Mouse (Mus musculus): ENCODE results near the gene Ablim1. TPM values are rescaled to one million over a fixed set of nuclear protein-coding genes. Genes with fewer than 3 reads are reported as not detected.

Gene Ablim1
- total and polyA plus RNA-seq, 2 experiments, result 16.6 to 23.7 TPM

DNA sequence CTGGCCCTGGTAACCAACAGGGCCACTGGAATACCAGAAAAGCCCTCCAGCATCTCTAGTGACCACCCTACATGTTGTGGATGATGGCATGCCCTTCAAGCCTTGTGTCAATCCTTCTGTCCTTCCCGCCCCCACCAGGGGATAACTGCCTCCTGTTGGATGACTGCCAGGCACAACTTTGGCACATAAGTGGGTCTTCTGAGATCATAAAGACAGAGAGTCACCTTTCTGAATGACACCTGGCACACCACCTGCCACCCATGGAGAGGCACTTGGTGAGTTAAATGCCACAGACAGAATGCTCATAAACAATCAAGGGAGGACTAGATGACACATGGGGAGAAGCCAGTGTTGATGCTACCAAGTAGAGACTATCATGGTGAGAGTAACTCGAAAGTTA is 78.8 kb downstream of the Ablim1 start:
- H3K4me3 ChIP-seq (ENCODE audit: insufficient read depth, low read depth, low read length), result no peak overlapping the region
- no peaks in the 10 kb centered on the region for H3K27me3 ChIP-seq (ENCODE audit: control insufficient read depth, insufficient read depth, low read length)
- WGBS, result 93% methylated on average over 2 of the region's 2 CpGs
- no peaks in the 10 kb centered on the region for H3K36me3 ChIP-seq (ENCODE audit: control insufficient read depth, insufficient read depth, low read length)
- no peak for DNase-seq (ENCODE audit: extremely low read depth, low read depth, low spot score)
- TF ChIP-seq POLR2A (IDR thresholded peaks at IDR 0.05; ENCODE audit: extremely low read depth, insufficient read depth, low read length), result no peak
- no peak for TF ChIP-seq CTCF (IDR thresholded peaks at IDR 0.05; ENCODE audit: low read depth, low read length)
- H3K27ac ChIP-seq (replicated peaks; ENCODE audit: insufficient read depth, low read depth, low read length), result no peak overlapping the region
- H3K9ac ChIP-seq (ENCODE audit: low read depth, low read length), result no peak overlapping the region
- H3K79me2 ChIP-seq (ENCODE audit: control insufficient read depth, insufficient read depth, low read length), result no peaks in the 10 kb centered on the region
- H3K4me1 ChIP-seq (ENCODE audit: control insufficient read depth, insufficient read depth, low read length), result peaks cover 1% of the 10 kb centered on the region; the same call in 1 of the 2 replicates

DNA sequence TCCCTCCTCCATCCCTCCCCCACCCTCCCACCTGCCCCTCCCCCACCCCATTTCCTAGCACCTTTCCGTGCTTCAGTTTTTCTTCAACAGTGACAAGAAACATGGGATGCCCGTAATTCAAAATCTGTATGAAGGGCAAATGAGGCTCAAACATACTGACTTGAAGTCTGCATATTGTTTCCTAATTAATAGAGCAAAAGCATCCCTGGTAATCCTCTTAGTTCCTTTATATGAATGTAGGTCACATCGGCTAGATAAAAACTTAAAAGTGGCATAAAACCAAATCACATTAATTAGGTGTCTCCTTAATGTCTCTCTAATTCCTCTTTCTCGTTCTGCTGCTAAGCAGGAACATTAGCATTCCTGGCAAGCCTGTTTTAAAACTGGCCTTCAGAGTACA is 83.7 kb downstream of the Ablim1 start:
- Histone ChIP-seq H3K27ac (replicated peaks; ENCODE audit: insufficient read depth, low read depth, low read length) (no peak overlapping the region), H3K27me3 (ENCODE audit: control insufficient read depth, insufficient read depth, low read length) (no peaks in the 10 kb centered on the region), H3K36me3 (ENCODE audit: control insufficient read depth, insufficient read depth, low read length) (no peaks in the 10 kb centered on the region), H3K79me2 (ENCODE audit: control insufficient read depth, insufficient read depth, low read length) (no peaks in the 10 kb centered on the region), H3K9ac (ENCODE audit: low read depth, low read length) (no peak overlapping the region), H3K4me3 (ENCODE audit: insufficient read depth, low read depth, low read length) (no peak overlapping the region), H3K4me1 (ENCODE audit: control insufficient read depth, insufficient read depth, low read length) (no peaks in the 10 kb centered on the region)
- TF ChIP-seq CTCF (IDR thresholded peaks at IDR 0.05; ENCODE audit: low read depth, low read length), result no peak
- TF ChIP-seq POLR2A (IDR thresholded peaks at IDR 0.05; ENCODE audit: extremely low read depth, insufficient read depth, low read length), result no peak
- WGBS, result 83% methylated on average over 4 of the region's 4 CpGs
- no peak for DNase-seq (ENCODE audit: extremely low read depth, low read depth, low spot score)

DNA sequence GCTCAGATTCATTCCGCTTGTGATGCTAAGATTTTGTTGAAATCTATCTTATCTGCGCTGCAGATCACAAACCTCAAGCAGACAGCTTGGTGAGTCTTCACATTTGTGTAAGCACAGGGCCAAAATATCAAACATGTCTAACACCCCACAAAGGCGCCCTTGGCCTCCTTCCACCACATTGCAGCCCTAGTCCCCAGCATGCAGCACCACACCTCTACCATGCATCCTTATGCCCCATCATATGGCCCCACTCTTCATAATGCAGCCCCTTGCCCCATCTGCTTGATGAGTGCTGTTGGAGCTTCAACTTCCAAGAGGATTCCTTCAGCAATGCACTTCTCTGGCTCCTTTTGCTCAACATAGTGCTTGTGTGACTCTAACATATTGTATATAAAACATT is 85.6 kb downstream of the Ablim1 start:
- no peak overlapping the region for H3K27ac ChIP-seq (replicated peaks; ENCODE audit: insufficient read depth, low read depth, low read length)
- H3K4me3 ChIP-seq (ENCODE audit: insufficient read depth, low read depth, low read length), result no peak overlapping the region
- no peaks in the 10 kb centered on the region for H3K27me3 ChIP-seq (ENCODE audit: control insufficient read depth, insufficient read depth, low read length)
- H3K4me1 ChIP-seq (ENCODE audit: control insufficient read depth, insufficient read depth, low read length), result peaks cover 3% of the 10 kb centered on the region; the same call in 1 of the 2 replicates
- TF ChIP-seq POLR2A (IDR thresholded peaks at IDR 0.05; ENCODE audit: extremely low read depth, insufficient read depth, low read length) (no peak), CTCF (IDR thresholded peaks at IDR 0.05; ENCODE audit: low read depth, low read length) (no peak)
- H3K79me2 ChIP-seq (ENCODE audit: control insufficient read depth, insufficient read depth, low read length), result no peaks in the 10 kb centered on the region
- no peaks in the 10 kb centered on the region for H3K36me3 ChIP-seq (ENCODE audit: control insufficient read depth, insufficient read depth, low read length)
- no peak overlapping the region for H3K9ac ChIP-seq (ENCODE audit: low read depth, low read length)
- no peak for DNase-seq (ENCODE audit: extremely low read depth, low read depth, low spot score)
- 94% methylated on average over 3 of the region's 3 CpGs for WGBS

DNA sequence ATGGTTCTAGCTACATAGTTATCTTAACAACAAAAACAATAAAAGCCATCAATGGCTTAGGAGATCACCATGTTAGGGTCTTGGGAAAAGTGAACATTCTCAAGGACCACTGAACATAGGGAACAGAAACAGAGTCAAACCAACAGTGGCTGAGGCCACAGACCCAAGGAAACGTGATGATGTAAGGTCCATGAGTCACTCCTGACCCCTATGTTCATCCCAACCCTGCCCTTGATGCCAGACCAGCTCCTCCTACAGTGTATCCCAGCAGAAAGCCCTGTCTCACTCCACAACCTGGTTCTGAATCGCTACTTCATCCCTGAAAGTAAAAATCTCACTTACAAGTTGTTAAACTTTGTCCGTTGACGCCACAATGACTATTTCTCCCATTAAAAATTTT is 86.1 kb downstream of the Ablim1 start:
- no peak for DNase-seq (ENCODE audit: extremely low read depth, low read depth, low spot score)
- Histone ChIP-seq H3K4me3 (ENCODE audit: insufficient read depth, low read depth, low read length) (no peak overlapping the region), H3K4me1 (ENCODE audit: control insufficient read depth, insufficient read depth, low read length) (peaks cover 5% of the 10 kb centered on the region; the same call in 1 of the 2 replicates)

DNA sequence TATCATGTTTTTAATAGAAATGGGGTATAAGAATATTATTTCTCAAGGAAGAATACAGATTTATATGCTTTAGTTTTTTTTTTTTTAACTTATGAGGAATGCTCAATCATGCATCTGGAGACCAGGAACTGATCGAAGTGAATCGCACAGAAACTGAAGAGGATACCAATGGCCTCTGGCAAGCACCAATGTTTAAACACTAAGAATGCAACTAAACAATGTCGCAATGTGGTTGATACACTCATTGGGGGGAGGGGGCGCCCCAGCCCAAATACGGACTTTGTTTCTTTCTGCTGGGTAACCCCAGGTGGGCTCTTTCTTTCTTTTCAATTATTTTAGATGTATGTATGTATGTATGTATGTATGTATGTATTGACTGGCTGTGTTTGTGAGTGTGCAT is 90.3 kb downstream of the Ablim1 start:
- no peak overlapping the region for H3K9ac ChIP-seq (ENCODE audit: low read depth, low read length)
- DNase-seq (ENCODE audit: extremely low read depth, low read depth, low spot score), result peak; percentile 83
- no peaks in the 10 kb centered on the region for H3K79me2 ChIP-seq (ENCODE audit: control insufficient read depth, insufficient read depth, low read length)
- no peaks in the 10 kb centered on the region for H3K27me3 ChIP-seq (ENCODE audit: control insufficient read depth, insufficient read depth, low read length)
- H3K36me3 ChIP-seq (ENCODE audit: control insufficient read depth, insufficient read depth, low read length), result no peaks in the 10 kb centered on the region
- no peak for TF ChIP-seq CTCF (IDR thresholded peaks at IDR 0.05; ENCODE audit: low read depth, low read length)
- TF ChIP-seq POLR2A (IDR thresholded peaks at IDR 0.05; ENCODE audit: extremely low read depth, insufficient read depth, low read length), result no peak
- H3K4me1 ChIP-seq (ENCODE audit: control insufficient read depth, insufficient read depth, low read length), result peaks cover 5% of the 10 kb centered on the region; the same call in 1 of the 2 replicates
- no peak overlapping the region; the same call in 1 of the 2 replicates for H3K27ac ChIP-seq (replicated peaks; ENCODE audit: insufficient read depth, low read depth, low read length)
- 30% methylated on average over 5 of the region's 5 CpGs for WGBS
- no peak overlapping the region for H3K4me3 ChIP-seq (ENCODE audit: insufficient read depth, low read depth, low read length)

More for the DNA sequence above, 86.1 kb downstream of the Ablim1 start:
- Histone ChIP-seq H3K27ac (replicated peaks; ENCODE audit: insufficient read depth, low read depth, low read length) (no peak overlapping the region), H3K27me3 (ENCODE audit: control insufficient read depth, insufficient read depth, low read length) (no peaks in the 10 kb centered on the region), H3K36me3 (ENCODE audit: control insufficient read depth, insufficient read depth, low read length) (no peaks in the 10 kb centered on the region), H3K79me2 (ENCODE audit: control insufficient read depth, insufficient read depth, low read length) (no peaks in the 10 kb centered on the region), H3K9ac (ENCODE audit: low read depth, low read length) (no peak overlapping the region)
- TF ChIP-seq POLR2A (IDR thresholded peaks at IDR 0.05; ENCODE audit: extremely low read depth, insufficient read depth, low read length) (no peak), CTCF (IDR thresholded peaks at IDR 0.05; ENCODE audit: low read depth, low read length) (no peak)
- 81% methylated on average over 4 of the region's 4 CpGs for WGBS

DNA sequence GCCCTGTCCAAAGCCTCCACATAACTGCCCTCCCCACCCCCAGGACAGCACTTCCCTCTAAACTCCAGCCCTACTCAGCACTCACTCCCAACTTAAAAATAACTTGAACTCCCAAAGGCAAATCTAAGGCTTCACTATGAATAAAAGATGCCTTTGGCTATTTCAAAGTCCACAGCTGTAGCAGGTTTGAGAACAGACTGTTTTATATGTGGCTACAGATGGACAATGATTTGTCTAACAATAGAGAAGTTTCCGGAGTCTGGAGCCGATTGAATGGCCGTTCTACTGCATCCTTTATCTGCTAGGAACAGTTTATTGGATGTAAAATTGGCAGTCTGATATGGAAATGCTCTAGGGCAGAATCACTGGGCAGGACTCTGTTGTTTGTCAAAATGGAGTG is 91.0 kb downstream of the Ablim1 start:
- Histone ChIP-seq H3K4me3 (ENCODE audit: insufficient read depth, low read depth, low read length) (no peak overlapping the region), H3K27ac (replicated peaks; ENCODE audit: insufficient read depth, low read depth, low read length) (no peak overlapping the region), H3K9ac (ENCODE audit: low read depth, low read length) (no peak overlapping the region), H3K27me3 (ENCODE audit: control insufficient read depth, insufficient read depth, low read length) (no peaks in the 10 kb centered on the region), H3K36me3 (ENCODE audit: control insufficient read depth, insufficient read depth, low read length) (no peaks in the 10 kb centered on the region), H3K79me2 (ENCODE audit: control insufficient read depth, insufficient read depth, low read length) (no peaks in the 10 kb centered on the region), H3K4me1 (ENCODE audit: control insufficient read depth, insufficient read depth, low read length) (peaks cover 5% of the 10 kb centered on the region; the same call in 1 of the 2 replicates)
- WGBS, result 47% methylated on average over 3 of the region's 3 CpGs
- no peak for DNase-seq (ENCODE audit: extremely low read depth, low read depth, low spot score)
- TF ChIP-seq POLR2A (IDR thresholded peaks at IDR 0.05; ENCODE audit: extremely low read depth, insufficient read depth, low read length) (no peak), CTCF (IDR thresholded peaks at IDR 0.05; ENCODE audit: low read depth, low read length) (no peak)

All from liver, adult 2 months (tissue).